Mouse (Mus musculus) embryonic facial prominence, embryonic 12.5 days (tissue): Measurements from ENCODE around the gene Degs1. TPM values are rescaled to one million over a fixed set of nuclear protein-coding genes. Genes with fewer than 3 reads are reported as not detected.
A peak's percentile ranks its signal among the peaks of the same experiment; 100 is the strongest.

Experiments
- ATAC-seq: fragments of 200-750 bp; cut with Nextera tagmentation; 2 replicates; pipeline ENCODE4 v1.8.0; 2017; ENCODE audit not compliant: insufficient number of reproducible peaks, insufficient read depth, low FRiP score, low TSS enrichment
- H3K27ac ChIP-seq: fragments of 300-500 bp; sonication (generic); 2 replicates; pipeline ENCODE4 v1.5.1; 2016; ENCODE audit warnings: mild to moderate bottlenecking
- H3K27me3 ChIP-seq: fragments of 300-500 bp; sonication (generic); 2 replicates; pipeline ENCODE4 v1.6.1; 2016; ENCODE audit warnings: mild to moderate bottlenecking, moderate library complexity
- H3K36me3 ChIP-seq: fragments of 300-500 bp; sonication (generic); 2 replicates; pipeline ENCODE4 v1.6.1; 2016; ENCODE audit warnings: mild to moderate bottlenecking
- H3K4me1 ChIP-seq: fragments of 300-500 bp; sonication (generic); 2 replicates; pipeline ENCODE4 v1.6.1; 2016
- H3K4me2 ChIP-seq: fragments of 300-500 bp; sonication (generic); replicated peaks from 2 replicates; pipeline ENCODE4 v1.6.1; 2016; ENCODE audit warnings: mild to moderate bottlenecking, moderate library complexity
- H3K4me3 ChIP-seq: fragments of 300-500 bp; sonication (generic); 2 replicates; pipeline ENCODE4 v1.5.1; 2016; ENCODE audit warnings: mild to moderate bottlenecking
- H3K9ac ChIP-seq: fragments of 300-500 bp; sonication (generic); 2 replicates; pipeline ENCODE4 v1.6.1; 2016; ENCODE audit warnings: mild to moderate bottlenecking, moderate library complexity
- H3K9me3 ChIP-seq: fragments of 300-500 bp; sonication (generic); 2 replicates; pipeline ENCODE4 v1.6.1; 2016; ENCODE audit warnings: mild to moderate bottlenecking, moderate library complexity
- WGBS: fragments of 180-500 bp; shearing (Covaris S2); methylation state at CpG from one replicate; pipeline ENCODE4 v1.1.7; 2016; 5-methylcytosine and 5-hydroxymethylcytosine counted together
- polyA plus RNA-seq: library from polyadenylated mRNA; unstranded; fragments of >200 nt; fragmentation: Nextera tagmentation; extraction: Ambion mirVana; gene quantifications from 2 replicates; pipeline ENCODE4 v1.2.1, GENCODE M21; 2016

The Degs1 gene
- 83.9 and 87.7 TPM in 2 replicates for polyA plus RNA-seq

- WGBS: under 1% methylated on average over 94 of the region's 94 CpGs
- no peaks in the 10 kb centered on the region for H3K27me3 ChIP-seq
- peaks cover 18% of the 10 kb centered on the region for H3K36me3 ChIP-seq
- H3K4me1 ChIP-seq: peaks cover 22% of the 10 kb centered on the region
- H3K9ac ChIP-seq: peak within 1 kb of the TSS; percentile 82
- H3K27ac ChIP-seq: peak within 1 kb of the TSS; percentile 84
- ATAC-seq: peak; percentile 84
- peak within 1 kb of the TSS; percentile 68 for H3K4me3 ChIP-seq
- H3K9me3 ChIP-seq: no peaks in the 10 kb centered on the region
- peak within 1 kb of the TSS; percentile 76 for H3K4me2 ChIP-seq
Observed at GRCm38 (mm10) chr1:182282091-182283075, at the start of gene Degs1. Gene Degs1, minus strand, starts transcription at chr1:182282804.

- 88% methylated on average over 1 of the region's 1 CpGs for WGBS
- no peak for ATAC-seq
- Histone ChIP-seq H3K4me2 (no peak overlapping the region), H3K36me3 (peaks cover 75% of the 10 kb centered on the region), H3K9ac (no peak overlapping the region), H3K9me3 (no peaks in the 10 kb centered on the region), H3K27ac (no peak overlapping the region), H3K4me1 (no peaks in the 10 kb centered on the region), H3K4me3 (no peak overlapping the region), H3K27me3 (no peaks in the 10 kb centered on the region)
Observed at GRCm38 (mm10) chr1:182325919-182326318, 43.3 kb upstream of the Degs1 start.

GRCm38 (mm10) chr1:182324552-182324951, 41.9 kb upstream of the Degs1 start:
- no peaks in the 10 kb centered on the region for H3K9me3 ChIP-seq
- no peak overlapping the region for H3K4me3 ChIP-seq
- 94% methylated on average over 7 of the region's 7 CpGs for WGBS
- ATAC-seq: no peak
- no peaks in the 10 kb centered on the region for H3K27me3 ChIP-seq
- no peak overlapping the region for H3K4me2 ChIP-seq
- no peak overlapping the region for H3K27ac ChIP-seq
- H3K4me1 ChIP-seq: no peaks in the 10 kb centered on the region
- H3K36me3 ChIP-seq: peaks cover 81% of the 10 kb centered on the region
- H3K9ac ChIP-seq: no peak overlapping the region

- Histone ChIP-seq H3K4me1 (no peaks in the 10 kb centered on the region), H3K9me3 (no peaks in the 10 kb centered on the region), H3K9ac (no peak overlapping the region), H3K36me3 (peaks cover 85% of the 10 kb centered on the region), H3K4me2 (no peak overlapping the region), H3K27ac (no peak overlapping the region), H3K27me3 (no peaks in the 10 kb centered on the region), H3K4me3 (no peak overlapping the region)
- no peak for ATAC-seq
- WGBS: 95% methylated on average over 3 of the region's 3 CpGs
Observed at GRCm38 (mm10) chr1:182323139-182323538, 40.5 kb upstream of the Degs1 start.

- no peak overlapping the region for H3K9ac ChIP-seq
- H3K9me3 ChIP-seq: peaks cover 2% of the 10 kb centered on the region; the same call in 1 of the 2 replicates
- H3K4me3 ChIP-seq: no peak overlapping the region
- WGBS: 92% methylated on average over 5 of the region's 5 CpGs
- ATAC-seq: no peak
- H3K27me3 ChIP-seq: no peaks in the 10 kb centered on the region
- no peak overlapping the region for H3K27ac ChIP-seq
- peaks cover 62% of the 10 kb centered on the region for H3K36me3 ChIP-seq
- H3K4me1 ChIP-seq: no peaks in the 10 kb centered on the region
- H3K4me2 ChIP-seq: no peak overlapping the region
Observed at GRCm38 (mm10) chr1:182314201-182314600, 31.6 kb upstream of the Degs1 start.

GRCm38 (mm10) chr1:182313181-182313580, 30.6 kb upstream of the Degs1 start:
- Histone ChIP-seq H3K27ac (no peak overlapping the region), H3K9ac (no peak overlapping the region), H3K9me3 (peaks cover 2% of the 10 kb centered on the region; the same call in 1 of the 2 replicates), H3K4me3 (no peak overlapping the region), H3K4me2 (no peak overlapping the region), H3K27me3 (no peaks in the 10 kb centered on the region), H3K36me3 (peaks cover 52% of the 10 kb centered on the region), H3K4me1 (no peaks in the 10 kb centered on the region)
- ATAC-seq: no peak
- WGBS: 93% methylated on average over 8 of the region's 8 CpGs

GRCm38 (mm10) chr1:182311376-182311775, 28.8 kb upstream of the Degs1 start:
- Histone ChIP-seq H3K4me1 (no peaks in the 10 kb centered on the region), H3K4me3 (no peak overlapping the region), H3K4me2 (no peak overlapping the region), H3K36me3 (peaks cover 35% of the 10 kb centered on the region), H3K9me3 (peaks cover 2% of the 10 kb centered on the region; the same call in 1 of the 2 replicates), H3K27me3 (no peaks in the 10 kb centered on the region), H3K27ac (no peak overlapping the region), H3K9ac (no peak overlapping the region)
- no peak for ATAC-seq
- 95% methylated on average over 5 of the region's 5 CpGs for WGBS

GRCm38 (mm10) chr1:182310316-182310715, 27.7 kb upstream of the Degs1 start:
- no peak overlapping the region for H3K27ac ChIP-seq
- no peak overlapping the region for H3K9ac ChIP-seq
- no peak overlapping the region for H3K4me2 ChIP-seq
- WGBS: 89% methylated on average over 2 of the region's 2 CpGs
- no peak overlapping the region for H3K4me3 ChIP-seq
- no peaks in the 10 kb centered on the region for H3K4me1 ChIP-seq
- peaks cover 2% of the 10 kb centered on the region; the same call in 1 of the 2 replicates for H3K9me3 ChIP-seq
- H3K36me3 ChIP-seq: peaks cover 28% of the 10 kb centered on the region
- H3K27me3 ChIP-seq: no peaks in the 10 kb centered on the region
- no peak for ATAC-seq

GRCm38 (mm10) chr1:182309403-182309802, 26.8 kb upstream of the Degs1 start:
- no peak overlapping the region for H3K4me3 ChIP-seq
- H3K27ac ChIP-seq: no peak overlapping the region
- peaks cover 2% of the 10 kb centered on the region; the same call in 1 of the 2 replicates for H3K9me3 ChIP-seq
- H3K4me1 ChIP-seq: no peaks in the 10 kb centered on the region
- H3K4me2 ChIP-seq: no peak overlapping the region
- no peak overlapping the region for H3K9ac ChIP-seq
- H3K27me3 ChIP-seq: no peaks in the 10 kb centered on the region
- no peak for ATAC-seq
- peaks cover 19% of the 10 kb centered on the region for H3K36me3 ChIP-seq
- WGBS: 80% methylated on average over 5 of the region's 5 CpGs

GRCm38 (mm10) chr1:182302916-182303315, 20.3 kb upstream of the Degs1 start:
- no peaks in the 10 kb centered on the region for H3K4me1 ChIP-seq
- no peaks in the 10 kb centered on the region for H3K36me3 ChIP-seq
- no peak for ATAC-seq
- no peaks in the 10 kb centered on the region for H3K27me3 ChIP-seq
- H3K4me2 ChIP-seq: no peak overlapping the region
- H3K27ac ChIP-seq: no peak overlapping the region
- WGBS: 87% methylated on average over 5 of the region's 5 CpGs
- H3K9me3 ChIP-seq: no peaks in the 10 kb centered on the region
- H3K9ac ChIP-seq: no peak overlapping the region
- no peak overlapping the region for H3K4me3 ChIP-seq

- H3K36me3 ChIP-seq: no peaks in the 10 kb centered on the region
- H3K27me3 ChIP-seq: no peaks in the 10 kb centered on the region
- no peak for ATAC-seq
- WGBS: 84% methylated on average over 6 of the region's 6 CpGs
- H3K9me3 ChIP-seq: no peaks in the 10 kb centered on the region
- H3K27ac ChIP-seq: no peak overlapping the region
- no peak overlapping the region for H3K4me2 ChIP-seq
- no peaks in the 10 kb centered on the region for H3K4me1 ChIP-seq
- no peak overlapping the region for H3K9ac ChIP-seq
- H3K4me3 ChIP-seq: no peak overlapping the region
Observed at GRCm38 (mm10) chr1:182302176-182302870, 19.7 kb upstream of the Degs1 start.
